Mouse (Mus musculus) right cerebral cortex, adult 18-20 months (tissue): ENCODE data around the gene Sh2b3.
A peak's percentile ranks its signal among the peaks of the same experiment; 100 is the strongest.

Experiments used
- DNase-seq: peaks from one replicate; pipeline ENCODE4 v3.0.0; 2022; ENCODE audit warnings: mixed read lengths

Gene Sh2b3

GRCm38 (mm10) chr5:121782467-121782866 is 55.0 kb downstream of the Sh2b3 start:
- no peak for DNase-seq

GRCm38 (mm10) chr5:121780180-121780579 is 57.3 kb downstream of the Sh2b3 start:
- DNase-seq = no peak

GRCm38 (mm10) chr5:121778485-121779119 is 58.8 kb downstream of the Sh2b3 start:
- DNase-seq = peak; percentile 77

GRCm38 (mm10) chr5:121771611-121772010 is 65.8 kb downstream of the Sh2b3 start:
- DNase-seq = no peak

GRCm38 (mm10) chr5:121769827-121770226 is 67.6 kb downstream of the Sh2b3 start:
- DNase-seq = no peak

- no peak for DNase-seq
Measured at GRCm38 (mm10) chr5:121767564-121767963, 69.9 kb downstream of the Sh2b3 start.

- no peak for DNase-seq
Measured at GRCm38 (mm10) chr5:121766038-121766773, 71.2 kb downstream of the Sh2b3 start.
